Mouse (Mus musculus) MEL (cell line): ENCODE data around the gene 1700034J05Rik.

Source experiments
- BHLHE40 ChIP-seq: IDR thresholded peaks from 2 replicates; pipeline ENCODE4 v1.6.1; 2012; ENCODE audit warnings: low read depth, mild to moderate bottlenecking, inconsistent platforms, low read length, improper control_type of control experiment, borderline replicate concordance
- EP300 ChIP-seq, 2 experiments: IDR thresholded peaks; 2 replicates each; pipeline ENCODE4 v1.6.1; 2011; ENCODE audit warnings: improper control_type of control experiment in 2 of 2, low read length in 2 of 2, low read depth in 1 of 2, mild to moderate bottlenecking in 1 of 2
- GABPA ChIP-seq: IDR thresholded peaks from 2 replicates; pipeline ENCODE4 v1.6.1; 2012; ENCODE audit warnings: low read depth, mild to moderate bottlenecking, inconsistent platforms, low read length, improper control_type of control experiment, moderate library complexity
- NELFE ChIP-seq: IDR thresholded peaks from 2 replicates; pipeline ENCODE4 v1.6.1; 2011; ENCODE audit warnings: low read depth, low read length, improper control_type of control experiment
- TCF12 ChIP-seq: IDR thresholded peaks from 2 replicates; pipeline ENCODE4 v1.6.1; 2014; ENCODE audit warnings: low read depth, mild to moderate bottlenecking, inconsistent platforms, low read length, improper control_type of control experiment, moderate library complexity
- ZC3H11A ChIP-seq: IDR thresholded peaks from 2 replicates; pipeline ENCODE4 v1.6.1; 2012; ENCODE audit warnings: low read depth, mild to moderate bottlenecking, inconsistent platforms, low read length, improper control_type of control experiment

- TF ChIP-seq BHLHE40 (no peak), EP300 (IDR thresholded peaks at IDR 0.05; ENCODE audit: low read depth in 1 of 2, low read length in 2 of 2) (no peak), ZC3H11A (no peak), NELFE (no peak), TCF12 (no peak), GABPA (no peak)
Measured at GRCm38 (mm10) chr6:146965139-146965772, 11.0 kb upstream of the 1700034J05Rik start.
